Mouse (Mus musculus) hindbrain, embryonic 14.5 days (tissue): ENCODE measurements at regions not wholly inside any gene's neighbourhood (a gene's known extent, or its start where the extent isn't known, plus 50 kb on each side); places are given as distances from the start of the nearest gene placed in this dataset.
"Not testable (repeated sequence)": the region's sequence is repeated elsewhere in the genome, so short reads cannot be mapped to it uniquely, and the experiment has no call there.

ENCODE experiments used
- ATAC-seq: fragments of 200-750 bp; cut with Nextera tagmentation; 2 replicates; pipeline ENCODE4 v1.8.0; 2017; ENCODE audit warnings: moderate number of reproducible peaks, mild to moderate bottlenecking, moderate TSS enrichment, moderate library complexity; ENCODE audit not compliant: low FRiP score
- DNase-seq: peaks from one replicate; pipeline ENCODE4 v3.0.0-alpha.2; 2015; ENCODE audit warnings: low spot score
- H3K27ac ChIP-seq: fragments of 300-500 bp; sonication (generic); 2 replicates; pipeline ENCODE4 v1.5.1; 2014; ENCODE audit warnings: mild to moderate bottlenecking, moderate library complexity
- H3K27me3 ChIP-seq: fragments of 300-500 bp; sonication (generic); 2 replicates; pipeline ENCODE4 v1.6.1; 2014; ENCODE audit warnings: mild to moderate bottlenecking, low read length, mixed read lengths; ENCODE audit not compliant: control insufficient read depth, insufficient read depth
- H3K36me3 ChIP-seq: fragments of 300-500 bp; sonication (generic); replicated peaks from 2 replicates; pipeline ENCODE4 v1.6.1; 2014; ENCODE audit not compliant: control insufficient read depth, insufficient read depth
- H3K4me1 ChIP-seq: fragments of 300-500 bp; sonication (generic); replicated peaks from 2 replicates; pipeline ENCODE4 v1.6.1; 2014; ENCODE audit warnings: antibody characterized with exemption, low read length, mixed read lengths; ENCODE audit not compliant: control insufficient read depth, insufficient read depth
- H3K4me2 ChIP-seq: fragments of 300-500 bp; sonication (generic); replicated peaks from 2 replicates; pipeline ENCODE4 v1.6.1; 2014; ENCODE audit warnings: mild to moderate bottlenecking, moderate library complexity
- H3K4me3 ChIP-seq: fragments of 300-500 bp; sonication (generic); replicated peaks from 2 replicates; pipeline ENCODE4 v1.5.1; 2014; ENCODE audit warnings: mild to moderate bottlenecking, low read length
- H3K9ac ChIP-seq: fragments of 300-500 bp; sonication (generic); 2 replicates; pipeline ENCODE4 v1.6.1; 2014
- H3K9me3 ChIP-seq: fragments of 300-500 bp; sonication (generic); 2 replicates; pipeline ENCODE4 v1.6.1; 2016; ENCODE audit warnings: low read length; ENCODE audit not compliant: control insufficient read depth
- WGBS: fragments of 180-500 bp; shearing (Covaris S2); extraction: QIAGEN DNeasy Blood & Tissue Kit; methylation state at CpG from one replicate; pipeline ENCODE4 v1.1.7; 2014; 5-methylcytosine and 5-hydroxymethylcytosine counted together

- no peaks in the 10 kb centered on the region for H3K36me3 ChIP-seq
- no peak overlapping the region for H3K4me3 ChIP-seq
- no peak overlapping the region for H3K9ac ChIP-seq
- H3K9me3 ChIP-seq, result no peaks in the 10 kb centered on the region
- H3K27me3 ChIP-seq, result no peaks in the 10 kb centered on the region
- DNase-seq (no peak), ATAC-seq (no peak)
- WGBS, result 86% methylated on average over 4 of the region's 4 CpGs
- H3K27ac ChIP-seq, result no peak overlapping the region
- no peaks in the 10 kb centered on the region for H3K4me1 ChIP-seq
- no peak overlapping the region for H3K4me2 ChIP-seq
These were observed 222.5 kb downstream of the AI429214 start for GRCm38 (mm10) chr8:37215894-37216293.

DNA sequence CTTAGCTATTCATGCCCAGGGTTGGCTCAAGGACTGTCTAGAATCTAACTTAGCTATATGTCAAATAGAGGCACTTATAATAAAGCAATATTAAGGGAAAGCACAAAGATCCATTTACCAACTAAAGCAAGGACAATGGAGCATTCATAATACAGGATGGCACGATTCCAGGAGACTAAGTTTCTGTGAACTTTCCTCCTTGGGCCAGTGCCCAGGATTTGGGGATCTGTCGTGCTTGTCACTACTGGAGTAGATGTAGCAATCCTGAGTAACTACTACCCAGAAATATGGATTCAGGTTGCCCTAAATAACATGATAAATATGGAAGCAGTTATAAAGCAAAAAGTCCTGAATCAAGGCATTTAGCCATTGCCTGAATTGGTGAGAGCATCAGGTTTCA lies 233.7 kb downstream of the AI429214 start:
- ATAC-seq (no peak), DNase-seq (no peak)
- Histone ChIP-seq H3K4me3 (no peak overlapping the region), H3K27me3 (no peaks in the 10 kb centered on the region), H3K9ac (no peak overlapping the region), H3K4me2 (no peak overlapping the region), H3K36me3 (no peaks in the 10 kb centered on the region), H3K27ac (no peak overlapping the region), H3K4me1 (no peaks in the 10 kb centered on the region), H3K9me3 (no peaks in the 10 kb centered on the region)
- WGBS, result 75% methylated on average over 2 of the region's 2 CpGs

GRCm38 (mm10) chr8:37237306-37237705 lies 243.9 kb downstream of the AI429214 start:
- no peaks in the 10 kb centered on the region for H3K4me1 ChIP-seq
- WGBS, result 89% methylated on average over 2 of the region's 2 CpGs
- DNase-seq, result no peak

DNA sequence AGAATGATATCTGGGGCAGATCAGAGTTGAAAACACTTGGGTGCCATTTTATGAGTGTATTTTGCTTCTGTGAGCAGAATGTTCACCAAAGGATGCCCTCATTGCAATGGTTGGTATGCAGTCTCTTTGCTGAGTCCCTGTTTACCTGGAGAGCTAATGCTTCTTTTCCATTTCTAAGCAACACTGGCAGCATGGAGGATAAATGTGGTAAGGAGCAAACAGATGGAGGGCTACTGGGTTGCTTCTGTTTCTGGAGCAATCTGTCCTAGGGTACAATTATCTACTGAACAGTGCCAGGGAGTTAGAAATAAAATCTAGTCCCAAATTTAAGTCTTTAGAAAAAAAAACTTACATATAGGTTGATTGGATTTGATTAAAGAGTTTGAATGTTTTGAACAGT lies 245.9 kb downstream of the AI429214 start:
- Histone ChIP-seq H3K27ac (no peak overlapping the region), H3K4me3 (no peak overlapping the region), H3K36me3 (no peaks in the 10 kb centered on the region), H3K4me1 (no peaks in the 10 kb centered on the region), H3K4me2 (no peak overlapping the region), H3K27me3 (no peaks in the 10 kb centered on the region), H3K9ac (no peak overlapping the region), H3K9me3 (no peaks in the 10 kb centered on the region)
- no peak for ATAC-seq
- no peak for DNase-seq

More at GRCm38 (mm10) chr8:37237306-37237705, 243.9 kb downstream of the AI429214 start:
- Histone ChIP-seq H3K27ac (no peak overlapping the region), H3K36me3 (no peaks in the 10 kb centered on the region), H3K9me3 (no peaks in the 10 kb centered on the region), H3K27me3 (no peaks in the 10 kb centered on the region), H3K4me3 (no peak overlapping the region), H3K4me2 (no peak overlapping the region), H3K9ac (no peak overlapping the region)
- no peak for ATAC-seq

DNA sequence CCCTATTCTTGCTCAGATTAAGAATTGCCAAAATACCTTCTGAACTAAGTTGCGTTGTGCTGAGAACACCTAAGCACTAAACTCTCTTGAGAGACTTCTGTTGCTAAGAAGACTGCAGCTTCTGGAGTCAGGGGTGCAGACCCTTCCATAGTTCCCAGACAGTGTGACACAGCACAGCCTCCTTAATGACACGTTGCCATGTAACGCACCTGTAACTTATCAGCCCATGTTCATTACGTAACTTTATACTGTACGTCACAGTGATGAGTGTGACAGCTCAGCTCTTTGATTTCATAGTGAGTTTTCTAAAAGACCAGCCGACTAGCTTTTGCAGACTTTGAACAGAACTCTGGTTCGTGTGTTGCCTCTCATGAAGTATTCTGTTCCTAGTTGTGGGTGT lies 257.8 kb downstream of the AI429214 start:
- H3K4me3 ChIP-seq, DNase-seq, H3K9me3 ChIP-seq, H3K27ac ChIP-seq, H3K27me3 ChIP-seq, H3K36me3 ChIP-seq, H3K4me1 ChIP-seq, H3K9ac ChIP-seq, H3K4me2 ChIP-seq, ATAC-seq: not testable (repeated sequence)
- WGBS, result 90% methylated on average over 7 of the region's 7 CpGs

DNA sequence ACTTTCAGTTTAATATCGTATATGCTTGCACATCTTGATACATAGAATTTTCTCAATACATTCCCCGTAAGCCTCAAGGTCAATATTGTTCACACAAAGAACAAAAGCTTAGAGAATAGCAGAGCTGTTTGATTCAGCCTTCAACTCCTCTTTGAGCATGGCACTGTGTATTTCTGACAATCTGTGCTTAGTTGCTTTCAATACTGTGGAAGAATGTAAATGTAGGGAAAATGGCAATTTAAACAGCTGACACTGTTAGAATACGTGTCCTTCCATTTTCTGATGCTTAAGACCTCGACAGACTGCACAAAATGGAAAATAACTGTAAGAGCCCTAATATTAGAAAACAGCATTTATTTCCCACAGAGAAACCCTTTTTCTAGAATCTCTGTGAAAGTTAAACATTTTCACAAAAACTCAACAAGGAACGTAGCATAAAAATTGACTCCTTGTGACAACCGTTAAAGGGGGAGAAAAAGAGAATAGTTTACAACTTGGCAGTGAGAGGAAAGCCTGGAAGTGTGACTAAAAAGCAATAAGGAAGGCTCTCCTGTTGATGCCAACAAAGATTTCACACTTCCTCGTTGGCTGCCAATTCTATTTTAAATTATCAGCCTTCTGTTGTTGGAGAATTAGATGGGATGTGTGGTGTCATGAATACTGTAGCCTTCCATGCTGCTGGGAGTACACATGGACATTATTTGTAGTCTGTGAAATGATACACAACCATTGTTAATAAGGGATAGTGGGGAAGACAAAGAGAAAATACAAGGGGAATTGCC lies 297.9 kb downstream of the AI429214 start:
- ATAC-seq (peak; percentile 70), DNase-seq (peak; percentile 33)
- Histone ChIP-seq H3K4me2 (no peak overlapping the region), H3K4me1 (no peaks in the 10 kb centered on the region), H3K9me3 (no peaks in the 10 kb centered on the region; the same call in 1 of the 2 replicates), H3K9ac (no peak overlapping the region), H3K27ac (no peak overlapping the region), H3K4me3 (no peak overlapping the region), H3K36me3 (no peaks in the 10 kb centered on the region), H3K27me3 (no peaks in the 10 kb centered on the region)
- WGBS, result 59% methylated on average over 7 of the region's 7 CpGs
